Mouse (Mus musculus): Measurements from ENCODE around the gene St3gal4.

- TF ChIP-seq CTCF (IDR thresholded peaks at IDR 0.05; ENCODE audit: borderline replicate concordance, insufficient read depth, low read depth, low read length) (no peak), POLR2A (IDR thresholded peaks at IDR 0.05; ENCODE audit: borderline replicate concordance, insufficient read depth, low read length) (no peak)
These were observed 2.4 kb downstream of the St3gal4 start for GRCm38 (mm10) chr9:35116391-35117381.
